9 mouse cellular contexts compared by ENCODE assay signal in genomic region chr9:64057903-64058650, GRCm38 (mm10). TPM values are rescaled to one million over a fixed set of nuclear protein-coding genes. Genes with fewer than 3 reads are reported as not detected.
DNase-seq lines count a peak whose midpoint lies in the region; ATAC-seq and TF ChIP-seq lines count a peak whose summit lies in the region.
"Had no signal": no experiment of that assay in that cellular context is flagged by ENCODE, and none has a peak within 500 bp of the region (broad histone marks: within the 10 kb centered on the region; RNA-seq: fewer than 3 reads in every experiment).

No protein-coding gene starts in this region.

- DNase-seq in heart, adult 9 months (ENCODE audit: low spot score in 2 of 2), result no peak
- DNase-seq in brain, embryonic 14.5 days (ENCODE audit: low read depth), result peak; percentile 84
- peak; percentile 74 for DNase-seq in mesoderm, embryonic 11.5 days (ENCODE audit: low read depth, low spot score)
- DNase-seq in lung, postnatal 25 days (ENCODE audit: low spot score), result no peak
- no peak for DNase-seq in c-Kit-positive CD71-positive TER-119-positive erythroid progenitor cells, embryonic 14.5 days (ENCODE audit: low spot score)
- no peak for DNase-seq in adrenal gland, postnatal 10 days

- 62% methylated on average over 7 of the region's 7 CpGs for WGBS in heart, embryonic 15.5 days

- H3K9ac ChIP-seq in heart, embryonic 15.5 days, result no peak overlapping the region

- no peak overlapping the region for H3K4me2 ChIP-seq in heart, embryonic 15.5 days

- H3K36me3 ChIP-seq in heart, embryonic 15.5 days, result no peaks in the 10 kb centered on the region

- peak overlapping the region; percentile 32 for H3K27ac ChIP-seq in heart, embryonic 15.5 days

- no peak for TF ChIP-seq CTCF in brain, embryonic 14.5 days (IDR thresholded peaks at IDR 0.05; ENCODE audit: borderline replicate concordance, extremely low read depth, insufficient read depth, insufficient read length)

- H3K9me3 ChIP-seq in heart, embryonic 15.5 days (replicated peaks), result no peaks in the 10 kb centered on the region

- no peak for TF ChIP-seq POLR2A in brain, embryonic 14.5 days (IDR thresholded peaks at IDR 0.05; ENCODE audit: borderline replicate concordance, extremely low read depth, insufficient read depth, insufficient read length, poor library complexity, severe bottlenecking)

- no peak overlapping the region for H3K4me3 ChIP-seq in heart, embryonic 15.5 days

- H3K4me1 ChIP-seq in heart, embryonic 15.5 days (replicated peaks), result peaks cover 47% of the 10 kb centered on the region

- no peaks in the 10 kb centered on the region for H3K27me3 ChIP-seq in heart, embryonic 15.5 days

- no peak; the same call in 1 of the 2 replicates for ATAC-seq in heart, embryonic 15.5 days (replicated peaks; ENCODE audit: insufficient number of reproducible peaks, insufficient read depth, low FRiP score, low read depth)
- peak; percentile 43 to 60; a peak in 2 of 4 replicates for ATAC-seq in hematopoietic stem cell, adult 5-6 weeks (replicated peaks in 1 of 2; ENCODE audit: insufficient read depth in 1 of 2, low FRiP score in 2 of 2, low TSS enrichment in 1 of 2, low read depth in 1 of 2, poor library complexity in 2 of 2, severe bottlenecking in 2 of 2)

RNA-seq across cellular contexts. Expression of gene Smad6, which starts 36.2 kb away (rescaled TPM):
- polyA plus RNA-seq in heart, embryonic 15.5 days (2015; fragmentation: Nextera tagmentation; extraction: Ambion mirVana), result 16.4 and 19.8 TPM in 2 replicates
- polyA plus RNA-seq in brain, embryonic 14.5 days (2012; rRNA removed), result 4.9 and 6.1 TPM in 2 replicates
- 2.6 and 3.9 TPM in 2 replicates for total RNA-seq in hematopoietic stem cell, adult 5-6 weeks (2017)
- 10 to 100 TPM; 15.0 to 16.9 TPM for total RNA-seq in adrenal gland, postnatal 10 days (2021)
- total RNA-seq: CH12.LX had no signal

RNA-seq across cellular contexts. Expression of gene Lctl, which starts 58.9 kb away (rescaled TPM):
- 0.13 TPM in 1 of 2 replicates, not detected in the other for polyA plus RNA-seq in heart, embryonic 15.5 days (2015; fragmentation: Nextera tagmentation; extraction: Ambion mirVana)
- polyA plus RNA-seq in brain, embryonic 14.5 days (2012; rRNA removed), result not detected in 2 replicates
- not detected in 2 replicates for total RNA-seq in hematopoietic stem cell, adult 5-6 weeks (2017)
- total RNA-seq in adrenal gland, postnatal 10 days (2021), result 1 to 10 TPM; 2.0 to 2.8 TPM

Comparison
In these comparisons a context has a peak if more than half of its experiments do, and no peak if none do; other contexts are left out.
1. DNase-seq: peak in brain, embryonic 14.5 days (single experiment) and mesoderm, embryonic 11.5 days (single experiment); none in heart, adult 9 months (0 of 2), lung, postnatal 25 days (single experiment), c-Kit-positive CD71-positive TER-119-positive erythroid progenitor cells, embryonic 14.5 days (single experiment) and adrenal gland, postnatal 10 days (single experiment).